Mouse (Mus musculus) forebrain, embryonic 13.5 days (tissue): ENCODE results near the gene Ncoa7. TPM values are rescaled to one million over a fixed set of nuclear protein-coding genes. Genes with fewer than 3 reads are reported as not detected.

ENCODE experiments used
- ATAC-seq: fragments of 200-750 bp; cut with Nextera tagmentation; 2 replicates; pipeline ENCODE4 v1.8.0; 2017
- H3K27ac ChIP-seq: fragments of 300-500 bp; sonication (generic); 2 replicates; pipeline ENCODE4 v1.5.1; 2015; ENCODE audit warnings: inconsistent platforms, mild to moderate bottlenecking, moderate library complexity
- H3K27me3 ChIP-seq: fragments of 300-500 bp; sonication (generic); 2 replicates; pipeline ENCODE4 v1.6.1; 2015; ENCODE audit warnings: mild to moderate bottlenecking, inconsistent platforms
- H3K36me3 ChIP-seq: fragments of 300-500 bp; sonication (generic); 2 replicates; pipeline ENCODE4 v1.6.1; 2015; ENCODE audit warnings: mild to moderate bottlenecking, inconsistent platforms; ENCODE audit not compliant: poor library complexity, severe bottlenecking
- H3K4me1 ChIP-seq: fragments of 300-500 bp; sonication (generic); 2 replicates; pipeline ENCODE4 v1.6.1; 2015; ENCODE audit warnings: inconsistent platforms
- H3K4me2 ChIP-seq: fragments of 300-500 bp; sonication (generic); 2 replicates; pipeline ENCODE4 v1.6.1; 2015; ENCODE audit warnings: inconsistent platforms, mild to moderate bottlenecking, moderate library complexity
- H3K4me3 ChIP-seq: fragments of 300-500 bp; sonication (generic); 2 replicates; pipeline ENCODE4 v1.5.1; 2015; ENCODE audit warnings: mild to moderate bottlenecking, inconsistent platforms
- H3K9ac ChIP-seq: fragments of 300-500 bp; sonication (generic); 2 replicates; pipeline ENCODE4 v1.6.1; 2015; ENCODE audit warnings: mild to moderate bottlenecking, inconsistent platforms
- H3K9me3 ChIP-seq: fragments of 300-500 bp; sonication (generic); replicated peaks from 2 replicates; pipeline ENCODE4 v1.6.1; 2016; ENCODE audit warnings: inconsistent platforms
- WGBS: fragments of 180-500 bp; shearing (Covaris S2); methylation state at CpG from one replicate; pipeline ENCODE4 v1.1.7; 2015; 5-methylcytosine and 5-hydroxymethylcytosine counted together
- polyA plus RNA-seq: library from polyadenylated mRNA; unstranded; fragments of >200 nt; fragmentation: Nextera tagmentation; extraction: Ambion mirVana; gene quantifications from 2 replicates; pipeline ENCODE4 v1.2.1, GENCODE M21; 2015

Gene Ncoa7
- polyA plus RNA-seq, 1 experiment from 2014 or later: 8.8 TPM

- peaks cover 47% of the 10 kb centered on the region for H3K36me3 ChIP-seq
- no peak overlapping the region for H3K4me3 ChIP-seq
- WGBS: 63% methylated on average over 5 of the region's 5 CpGs
- peak; percentile 66 for ATAC-seq
- H3K4me2 ChIP-seq: no peak overlapping the region
- H3K27me3 ChIP-seq: no peaks in the 10 kb centered on the region
- no peaks in the 10 kb centered on the region for H3K9me3 ChIP-seq
- no peak overlapping the region for H3K27ac ChIP-seq
- no peaks in the 10 kb centered on the region for H3K4me1 ChIP-seq
- H3K9ac ChIP-seq: no peak overlapping the region
Measured at GRCm38 (mm10) chr10:30587037-30587436, 216.1 kb downstream of the Ncoa7 start.

DNA sequence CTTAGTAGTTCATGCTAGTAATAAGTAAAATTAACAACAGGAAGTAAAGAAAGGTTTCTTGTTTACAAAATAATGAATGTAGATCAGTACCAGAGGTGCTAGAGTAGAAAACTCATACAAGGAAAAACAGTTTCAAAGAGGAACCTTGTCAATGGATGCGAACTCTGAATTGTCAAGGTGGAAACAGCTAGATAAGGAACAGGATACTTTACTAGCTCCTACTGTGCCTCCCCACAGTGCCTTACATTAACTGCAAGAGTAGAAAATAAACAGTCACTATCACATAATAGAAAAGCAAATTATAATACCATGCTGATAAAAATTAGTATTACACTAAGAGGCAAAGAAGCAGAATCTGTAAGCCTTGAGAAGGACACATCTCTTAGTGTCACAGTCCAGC, 217.4 kb downstream of the Ncoa7 start:
- H3K4me3 ChIP-seq: no peak overlapping the region
- WGBS: 93% methylated on average over 1 of the region's 1 CpGs
- no peak for ATAC-seq
- no peaks in the 10 kb centered on the region for H3K9me3 ChIP-seq
- H3K27ac ChIP-seq: no peak overlapping the region
- H3K27me3 ChIP-seq: no peaks in the 10 kb centered on the region
- H3K36me3 ChIP-seq: peaks cover 47% of the 10 kb centered on the region
- no peak overlapping the region for H3K9ac ChIP-seq
- H3K4me1 ChIP-seq: no peaks in the 10 kb centered on the region
- no peak overlapping the region for H3K4me2 ChIP-seq

Other genes starting within 250 kb of the Ncoa7 start
- gene Trmt11, start 202.6 kb downstream of the Ncoa7 start, polyA plus RNA-seq: 31.1 and 31.6 TPM in 2 replicates
- gene Hint3, start 173.7 kb downstream of the Ncoa7 start, polyA plus RNA-seq: 19.6 and 22.0 TPM in 2 replicates
- gene Hey2, start 39.5 kb upstream of the Ncoa7 start, polyA plus RNA-seq: 2.7 and 4.0 TPM in 2 replicates